In genomic region chr17:85580221-85580620, GRCm38 (mm10) we compare ENCODE assay signal across 30 mouse cellular contexts. TPM values are rescaled to one million over a fixed set of nuclear protein-coding genes. Genes with fewer than 3 reads are reported as not detected.
DNase-seq lines count a peak whose midpoint lies in the region; ATAC-seq and TF ChIP-seq lines count a peak whose summit lies in the region.
"Had no signal": no experiment of that assay in that cellular context is flagged by ENCODE, and none has a peak within 500 bp of the region (broad histone marks: within the 10 kb centered on the region; RNA-seq: fewer than 3 reads in every experiment).

No protein-coding gene starts in this region.

- H3K27ac ChIP-seq in heart, embryonic 11.5 days (ENCODE audit: low read depth, low read length) = no peak overlapping the region
- H3K27ac ChIP-seq: embryonic facial prominence, embryonic 13.5 days; heart, adult 2 months; layer of hippocampus, adult 2 months; midbrain, embryonic 10.5 days; neural tube, embryonic 13.5 days; stomach, embryonic 15.5 days had no signal

- intact Hi-C loops in heart, postnatal 10 days (cut with DNase I) = no loop called here

- no peak for ATAC-seq in heart, embryonic 11.5 days (replicated peaks; ENCODE audit: insufficient number of reproducible peaks, low FRiP score, low TSS enrichment)
- ATAC-seq: forebrain, embryonic 16.5 days; hindbrain, embryonic 16.5 days; intestine, embryonic 16.5 days; liver, postnatal 0 days; lung, postnatal 0 days; midbrain, embryonic 16.5 days; Patski had no signal

- peaks cover 3% of the 10 kb centered on the region; the same call in 1 of the 2 replicates for H3K4me1 ChIP-seq in heart, embryonic 11.5 days (ENCODE audit: control insufficient read depth, insufficient read depth, low read length)
- H3K4me1 ChIP-seq: embryonic facial prominence, embryonic 13.5 days; midbrain, embryonic 10.5 days; neural tube, embryonic 13.5 days; stomach, embryonic 15.5 days had no signal

- H3K27me3 ChIP-seq in heart, embryonic 11.5 days (ENCODE audit: control insufficient read depth, insufficient read depth, low read length) = 0 out of 2 replicates have a peak, but pooled peaks cover 3% of the 10 kb centered on the region
- H3K27me3 ChIP-seq: embryonic facial prominence, embryonic 13.5 days; stomach, embryonic 15.5 days had no signal

- no peak for TF ChIP-seq POLR2A in brain, embryonic 14.5 days (IDR thresholded peaks at IDR 0.05; ENCODE audit: borderline replicate concordance, extremely low read depth, insufficient read depth, insufficient read length, poor library complexity, severe bottlenecking)

- WGBS in heart, embryonic 11.5 days (ENCODE audit: insufficient replicate concordance) = 87% methylated on average over 6 of the region's 6 CpGs

- no peaks in the 10 kb centered on the region for H3K9me3 ChIP-seq in heart, embryonic 11.5 days (replicated peaks; ENCODE audit: control insufficient read depth, low read length)
- H3K9me3 ChIP-seq: embryonic facial prominence, embryonic 13.5 days; midbrain, embryonic 10.5 days; neural tube, embryonic 13.5 days; stomach, embryonic 15.5 days had no signal

- peak; percentile 57 to 66 for DNase-seq in cerebellum, postnatal 10 days
- no peak for DNase-seq in cerebellum, postnatal 36 days
- DNase-seq in heart, adult 9 months (ENCODE audit: low spot score in 2 of 2) = peak; percentile 30 to 33
- peak; percentile 39 for DNase-seq in brain, embryonic 14.5 days (ENCODE audit: low read depth)
- peak; percentile 59 to 65 for DNase-seq in heart, postnatal 10 days
- DNase-seq in ovary, postnatal 14 days (ENCODE audit: low spot score) = no peak
- DNase-seq: adrenal gland, postnatal 36 days; cerebellum, adult 11 months; embryo, embryonic 11 days; gastrocnemius, postnatal 14 days; kidney, adult 9 months; kidney, postnatal 14 days; liver, postnatal 0 days; thymus, postnatal 25 days had no signal

- no peak overlapping the region for H3K9ac ChIP-seq in heart, embryonic 11.5 days (ENCODE audit: low read depth, low read length)
- H3K9ac ChIP-seq: embryonic facial prominence, embryonic 13.5 days; liver, postnatal 0 days; neural tube, embryonic 13.5 days; stomach, embryonic 15.5 days had no signal

- H3K4me3 ChIP-seq in heart, embryonic 11.5 days (ENCODE audit: low read depth, low read length) = no peak overlapping the region
- H3K4me3 ChIP-seq: embryonic facial prominence, embryonic 13.5 days; heart, adult 2 months; layer of hippocampus, adult 2 months; midbrain, embryonic 10.5 days; myocyte; neural tube, embryonic 13.5 days; stomach, embryonic 15.5 days had no signal

- H3K36me3 ChIP-seq in heart, embryonic 11.5 days (ENCODE audit: control insufficient read depth, insufficient read depth, low read length) = no peaks in the 10 kb centered on the region
- H3K36me3 ChIP-seq: embryonic facial prominence, embryonic 13.5 days; midbrain, embryonic 10.5 days; neural tube, embryonic 13.5 days; stomach, embryonic 15.5 days had no signal

- TF ChIP-seq CTCF in brain, embryonic 14.5 days (IDR thresholded peaks at IDR 0.05; ENCODE audit: borderline replicate concordance, extremely low read depth, insufficient read depth, insufficient read length) = no peak

- H3K4me2 ChIP-seq in heart, embryonic 11.5 days = no peak overlapping the region
- H3K4me2 ChIP-seq: embryonic facial prominence, embryonic 13.5 days; neural tube, embryonic 13.5 days; stomach, embryonic 15.5 days had no signal

RNA-seq across cellular contexts. Expression of gene Six3, which starts 33.2 kb away (rescaled TPM):
- polyA plus RNA-seq in heart, embryonic 11.5 days (2014; fragmentation: Nextera tagmentation; extraction: Ambion mirVana) = not detected in 2 replicates
- polyA plus RNA-seq in brain, embryonic 14.5 days (2012; rRNA removed) = 24.0 and 26.9 TPM in 2 replicates
- not detected for total RNA-seq in heart, postnatal 10 days (2021)
- total RNA-seq: adrenal gland, postnatal 36 days; ES-E14; gastrocnemius, postnatal 14 days; heart, adult 2 months; hematopoietic stem cell, adult 5-6 weeks had no signal
- polyA plus RNA-seq: intestine, embryonic 16.5 days; liver, postnatal 0 days; lung, postnatal 0 days; myocyte; neural tube, embryonic 13.5 days; stomach, embryonic 15.5 days had no signal

Comparison
In these comparisons a context has a peak if more than half of its experiments do, and no peak if none do; other contexts are left out.
1. DNase-seq: peak in cerebellum, postnatal 10 days (2 of 2), heart, adult 9 months (2 of 2), brain, embryonic 14.5 days (single experiment) and heart, postnatal 10 days (2 of 2); none in cerebellum, postnatal 36 days (0 of 2) and ovary, postnatal 14 days (single experiment).
2. RNA of gene Six3, which starts 33.2 kb away (polyA plus RNA-seq): 24.0 to 26.9 TPM in brain, embryonic 14.5 days; not detected in heart, embryonic 11.5 days; every median in the first group is over 10 times any median in the second.